Mouse (Mus musculus) c-Kit-positive CD71-positive TER-119-positive erythroid progenitor cells, embryonic 14.5 days (primary cell): ENCODE results near the gene Fyn.

ENCODE experiments used
- DNase-seq: peaks from one replicate; pipeline ENCODE4 v3.0.0-alpha.2; 2013; ENCODE audit warnings: low spot score

Gene Fyn

DNA sequence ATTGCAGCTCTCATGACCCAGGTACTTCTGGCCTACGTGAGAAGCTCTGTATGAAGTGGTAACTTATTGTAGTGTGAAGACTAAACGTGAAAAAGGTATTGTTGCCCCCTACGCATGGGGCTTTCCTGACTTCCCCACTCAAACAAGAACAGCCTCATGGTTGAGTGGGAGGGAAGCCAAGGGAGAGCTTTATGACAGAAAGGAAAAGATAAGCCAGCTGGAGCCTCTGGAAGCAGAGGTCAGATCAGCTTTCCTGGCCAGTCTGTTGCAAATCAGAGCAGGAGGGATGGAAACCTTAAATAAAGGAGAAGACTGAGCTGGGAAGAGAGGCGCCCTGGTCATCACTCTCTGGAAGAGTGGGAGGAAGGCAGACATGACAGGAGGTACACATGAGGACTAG, 200.3 kb downstream of the Fyn start:
- no peak for DNase-seq

DNA sequence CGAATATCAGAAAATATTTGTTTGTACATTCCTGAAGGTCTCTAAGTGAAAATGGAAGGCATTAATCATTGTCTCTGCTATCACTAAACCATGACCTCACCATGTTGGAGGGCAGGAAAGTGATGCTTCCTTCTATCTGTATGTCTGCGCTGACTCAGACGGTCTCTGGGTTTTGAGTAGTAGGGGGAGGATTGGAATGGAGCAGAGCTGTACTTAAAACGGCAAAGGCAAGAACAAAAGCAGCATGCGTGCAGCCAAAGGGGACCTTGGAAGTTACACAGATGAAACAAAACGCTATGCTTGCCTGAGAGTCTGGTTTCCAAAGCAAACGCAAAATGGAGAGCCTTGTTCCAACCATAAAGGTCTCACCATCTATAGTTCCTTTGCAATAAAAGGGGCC, 202.4 kb downstream of the Fyn start:
- no peak for DNase-seq

DNA sequence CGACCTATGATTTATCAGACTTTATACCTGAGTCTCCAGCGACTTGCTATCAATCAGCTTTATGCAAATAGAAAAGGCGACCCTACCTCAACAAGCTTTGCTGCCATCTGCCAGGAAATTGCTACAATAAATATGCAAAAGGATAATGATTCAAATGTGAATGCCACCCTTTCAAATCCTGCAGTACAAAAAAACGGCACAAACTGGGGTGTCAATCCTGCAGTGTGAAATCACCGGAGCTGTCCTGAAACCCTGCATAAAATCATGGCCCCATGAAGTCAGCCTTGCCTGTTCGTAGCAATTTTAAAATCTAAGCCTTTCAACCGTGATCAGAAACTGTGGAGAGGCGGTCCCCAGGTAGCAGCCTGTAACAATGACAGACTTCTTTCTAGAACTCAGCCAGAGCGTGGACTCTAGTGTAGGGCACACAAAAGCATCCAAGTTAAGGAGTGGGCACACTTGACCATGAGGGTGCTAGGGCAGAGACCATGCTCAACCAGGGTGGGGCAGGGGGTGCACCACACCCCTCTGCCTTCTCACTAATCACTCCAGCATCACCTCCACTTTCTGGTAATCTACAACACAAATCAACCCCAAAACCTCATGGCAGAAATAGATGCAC, 203.5 kb downstream of the Fyn start:
- DNase-seq = no peak

DNA sequence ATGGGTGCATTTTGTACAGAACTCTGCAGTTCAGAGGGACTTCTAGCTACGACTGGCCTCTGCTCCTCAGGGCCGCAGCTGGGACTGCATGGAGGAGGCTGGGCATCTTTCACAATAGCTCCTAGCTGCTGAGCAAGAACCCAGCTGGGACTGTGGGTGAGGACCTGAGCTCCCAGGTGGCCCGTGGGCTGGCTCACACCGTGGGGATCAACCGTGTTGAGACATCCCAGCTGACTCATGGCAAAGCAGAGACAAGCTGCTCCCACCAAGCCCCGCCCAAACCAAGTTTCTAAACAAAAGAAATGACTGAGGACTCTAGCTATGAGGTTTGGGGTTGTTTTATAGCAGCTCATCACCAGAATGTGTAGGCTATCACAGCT, 204.0 kb downstream of the Fyn start:
- DNase-seq = no peak

DNA sequence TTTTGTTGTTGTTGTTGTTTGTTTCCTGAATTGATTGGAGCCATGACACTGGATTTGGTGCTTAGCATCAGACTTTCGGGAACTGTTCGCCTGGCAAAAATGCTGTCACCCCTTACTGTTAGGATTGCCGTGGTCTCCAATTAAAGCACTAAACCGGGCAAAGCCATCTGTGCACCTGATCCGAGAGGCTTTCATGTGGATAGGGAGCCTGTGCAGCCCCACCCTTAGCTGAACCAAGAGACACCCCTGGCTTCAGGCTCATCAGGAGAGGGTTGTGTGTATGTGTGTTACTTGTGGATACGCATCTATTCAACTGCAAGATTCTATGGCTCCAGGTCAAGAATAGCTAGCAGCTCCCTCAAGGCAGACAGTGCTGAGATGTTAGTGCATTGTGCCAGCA, 207.8 kb downstream of the Fyn start:
- no peak for DNase-seq

DNA sequence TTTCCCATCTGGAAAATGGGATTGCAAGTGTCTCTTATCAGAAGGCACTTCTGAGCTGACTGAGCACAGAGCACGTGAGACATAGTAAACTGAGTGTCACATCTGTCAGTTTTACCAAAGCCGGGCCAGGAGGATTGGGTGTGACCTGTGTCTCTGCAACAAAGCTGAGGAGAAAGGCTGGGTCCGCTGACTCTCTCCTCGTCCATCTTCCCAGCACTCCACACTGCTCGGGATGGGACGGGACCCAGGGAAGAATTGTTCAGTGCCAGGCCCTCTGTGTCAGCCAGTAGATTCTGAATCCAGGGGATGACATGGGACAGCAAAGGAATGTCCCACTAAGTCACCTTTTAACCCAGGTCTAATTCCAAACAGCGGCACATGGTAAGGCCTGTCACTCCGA, 211.8 kb downstream of the Fyn start:
- DNase-seq = no peak

DNA sequence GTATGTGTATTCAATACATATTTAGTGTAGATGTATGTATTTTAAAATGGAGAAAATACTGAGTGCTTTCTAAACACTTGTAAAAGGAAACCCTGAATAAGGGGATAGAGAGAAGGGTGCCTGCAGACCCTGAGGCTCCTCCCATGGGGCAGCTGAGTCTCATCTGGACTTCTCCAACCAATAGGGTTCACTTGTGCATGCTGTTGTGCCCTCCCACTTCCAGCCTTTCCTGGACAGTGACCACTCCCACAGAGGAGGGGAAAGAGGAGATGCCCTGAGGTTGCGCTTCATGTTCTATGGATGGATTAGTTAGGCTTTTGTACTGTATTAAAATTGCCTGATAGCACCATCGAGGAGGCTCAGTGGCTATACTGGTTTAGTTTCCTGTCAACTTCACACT, 213.7 kb downstream of the Fyn start:
- DNase-seq = no peak

DNA sequence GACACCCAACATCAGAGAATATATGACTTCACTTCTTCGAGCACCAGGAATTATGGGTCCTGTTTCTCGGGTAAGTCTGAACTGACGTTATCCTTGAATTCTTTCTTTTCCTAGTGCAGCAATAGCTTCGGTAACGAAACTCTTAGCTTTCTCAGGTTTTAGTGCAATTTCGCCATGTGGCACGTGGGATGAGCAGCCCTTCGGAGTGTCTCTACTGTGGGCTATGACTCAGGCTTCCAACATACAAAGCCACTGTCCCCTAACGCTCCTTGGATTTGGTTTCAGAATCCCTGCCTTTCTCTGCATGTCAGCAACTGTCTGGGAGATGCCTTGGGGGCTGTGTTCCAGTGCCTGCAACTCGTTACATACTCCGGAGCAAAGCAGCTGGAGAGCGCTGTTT, 215.1 kb downstream of the Fyn start:
- no peak for DNase-seq

DNA sequence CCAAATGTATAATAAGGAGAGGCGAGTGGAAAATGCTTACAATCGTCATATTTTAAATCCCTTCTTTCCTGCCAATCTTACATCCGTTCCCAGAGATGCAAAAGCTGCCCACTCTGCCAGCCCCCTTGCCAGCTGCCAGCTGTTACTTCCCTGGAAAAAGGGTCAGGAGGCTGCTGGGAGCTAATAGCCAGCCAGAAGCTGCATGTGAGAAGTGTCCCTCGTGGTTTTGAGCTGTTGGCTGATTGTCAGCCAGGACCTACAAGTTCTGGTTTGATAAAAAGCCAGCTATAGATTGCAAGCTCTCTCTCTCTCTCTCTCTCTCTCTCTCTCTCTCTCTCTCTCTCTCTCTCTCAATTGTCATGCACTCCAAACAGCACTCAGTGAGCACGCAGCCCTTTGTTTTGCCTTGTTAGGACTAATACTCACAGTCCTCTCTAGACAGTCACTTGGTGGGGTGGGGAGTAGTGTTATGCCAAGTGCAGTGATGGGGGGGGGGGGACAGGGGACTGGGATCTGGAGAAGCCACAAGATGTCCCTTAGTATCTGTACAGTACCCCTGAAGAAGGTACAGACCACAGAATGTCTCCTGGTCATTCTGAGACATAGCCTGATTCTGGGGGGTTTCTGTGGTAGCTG, 218.8 kb downstream of the Fyn start:
- no peak for DNase-seq

DNA sequence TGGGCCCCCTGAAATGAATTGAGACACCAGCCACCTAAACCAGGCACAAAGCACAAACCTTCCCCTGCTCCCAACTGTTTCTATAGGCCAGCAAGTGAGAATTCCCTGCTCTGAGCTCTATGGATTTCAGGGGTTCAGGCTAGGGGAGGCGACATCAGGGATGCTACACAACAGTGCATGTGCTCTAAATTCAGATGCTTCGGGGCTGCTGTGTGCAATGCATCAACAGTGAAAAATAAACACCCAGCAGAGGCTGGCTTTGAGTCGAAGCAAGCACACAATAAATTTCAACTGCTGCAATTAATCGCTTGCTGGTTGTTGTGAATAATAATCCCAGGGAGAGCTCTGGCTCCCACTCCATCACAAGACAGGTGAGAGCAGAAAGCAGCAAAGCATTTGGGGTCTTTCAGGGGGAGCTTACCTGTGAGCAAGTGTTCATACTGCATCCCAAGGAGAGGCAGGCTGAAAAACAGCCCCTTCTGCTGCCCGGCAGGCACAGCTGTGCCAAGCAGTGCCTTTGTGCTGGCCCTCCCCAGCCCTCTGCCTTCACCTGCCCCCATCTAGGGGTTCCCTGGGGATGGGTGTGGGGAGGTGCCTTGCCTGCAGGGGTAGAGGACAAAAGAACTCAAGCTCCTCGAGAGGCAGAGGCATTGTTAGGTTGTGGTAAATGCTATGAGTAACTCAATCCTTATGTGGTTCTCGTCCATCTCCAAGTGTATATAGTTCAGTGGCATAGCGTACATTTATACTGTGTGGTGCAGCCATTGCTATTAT, 219.5 kb downstream of the Fyn start:
- DNase-seq = no peak

DNA sequence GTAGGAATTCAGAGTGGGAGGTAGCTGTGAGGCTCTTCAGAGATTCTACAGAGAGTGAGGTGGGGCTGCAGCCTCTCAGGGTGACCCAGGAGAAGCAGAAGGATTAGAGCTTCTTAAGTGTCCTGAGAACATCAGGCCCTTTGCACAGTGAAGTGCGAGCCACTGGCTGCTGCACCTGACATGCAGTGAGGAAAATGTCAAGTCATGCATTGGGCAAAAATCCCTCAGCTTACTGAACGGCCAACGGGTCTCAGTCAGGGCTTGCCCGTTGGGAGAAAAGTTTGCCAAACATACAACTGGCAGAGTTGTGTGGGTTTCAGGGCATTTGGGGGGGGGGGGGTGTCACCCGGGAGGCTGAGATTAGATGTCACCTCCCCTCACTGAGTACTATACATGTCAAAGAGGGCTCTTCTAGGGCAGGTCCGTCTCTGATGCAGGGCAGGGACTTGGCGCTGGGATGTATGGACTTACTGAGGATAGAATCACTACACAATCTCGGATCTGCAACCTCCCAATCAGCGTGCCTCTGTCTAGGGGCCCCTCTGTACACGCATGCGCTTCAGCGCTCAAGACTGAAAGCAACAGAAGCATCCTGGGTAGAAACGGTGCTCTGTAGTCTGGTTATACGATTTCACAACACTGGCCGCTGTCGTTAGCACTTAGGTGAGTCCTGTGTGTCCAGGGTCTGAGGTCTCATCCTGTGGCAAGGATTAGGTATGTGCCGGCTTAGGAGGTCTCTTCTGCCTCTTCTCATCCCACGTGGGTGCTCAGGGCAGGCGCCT, 221.3 kb downstream of the Fyn start:
- no peak for DNase-seq

DNA sequence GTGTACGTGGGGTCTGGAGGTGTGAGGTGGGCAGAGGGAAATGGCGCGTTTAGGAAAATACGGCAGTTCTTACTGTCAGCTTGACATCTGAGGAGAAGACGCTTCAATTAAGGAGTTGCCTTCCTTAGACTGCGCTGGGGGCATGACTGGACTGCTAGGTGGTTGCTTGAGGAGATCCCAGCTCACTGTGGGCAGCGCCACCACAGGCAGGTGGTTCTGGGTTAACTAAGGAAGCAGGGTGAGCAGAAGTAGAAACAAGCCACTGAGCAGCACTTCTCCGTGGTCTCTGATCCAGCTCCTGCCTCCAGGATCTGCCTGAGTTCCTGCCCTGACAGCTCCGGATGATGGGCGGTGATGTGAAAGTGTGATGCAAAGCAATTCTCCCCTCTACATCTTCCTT, 222.0 kb downstream of the Fyn start:
- DNase-seq = no peak

DNA sequence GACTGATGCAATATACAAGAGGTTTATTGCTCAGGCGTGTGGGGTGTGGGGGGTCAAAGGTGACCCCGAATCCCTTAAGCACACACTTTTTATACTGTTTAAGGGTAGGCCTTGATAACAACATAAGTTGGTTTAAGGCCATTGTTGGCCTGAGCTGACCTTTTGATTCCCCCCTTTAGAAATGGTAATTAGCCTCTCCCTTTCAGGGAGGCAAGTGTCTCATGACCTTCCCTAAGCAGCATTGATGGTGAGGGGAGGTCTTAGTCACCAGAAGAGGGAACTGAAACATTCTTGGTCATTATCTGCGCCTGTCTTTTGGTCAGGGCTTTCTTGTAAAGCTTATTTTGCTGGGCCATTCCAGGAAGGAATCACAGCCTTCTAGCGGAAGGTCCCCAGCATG, 223.8 kb downstream of the Fyn start:
- DNase-seq = no peak

DNA sequence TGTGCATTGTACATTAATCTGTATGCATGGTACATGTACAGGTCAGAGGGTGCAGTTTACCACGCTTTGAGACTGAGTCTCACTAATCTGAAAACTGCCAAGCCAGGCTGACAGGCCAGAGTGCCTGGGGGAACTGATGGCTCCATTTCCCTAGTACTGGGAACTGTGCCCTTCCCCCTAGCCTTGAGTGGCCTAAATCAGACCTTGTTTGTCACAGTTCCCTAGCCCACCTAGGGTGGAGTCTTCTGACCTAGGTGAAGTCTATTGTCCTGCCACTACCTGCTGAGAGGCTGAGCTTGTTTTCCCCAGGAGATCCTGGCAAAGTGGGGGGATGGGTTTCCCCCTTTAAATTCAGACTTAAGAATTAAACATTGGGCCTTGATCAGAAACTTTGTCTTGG, 226.1 kb downstream of the Fyn start:
- DNase-seq = no peak

DNA sequence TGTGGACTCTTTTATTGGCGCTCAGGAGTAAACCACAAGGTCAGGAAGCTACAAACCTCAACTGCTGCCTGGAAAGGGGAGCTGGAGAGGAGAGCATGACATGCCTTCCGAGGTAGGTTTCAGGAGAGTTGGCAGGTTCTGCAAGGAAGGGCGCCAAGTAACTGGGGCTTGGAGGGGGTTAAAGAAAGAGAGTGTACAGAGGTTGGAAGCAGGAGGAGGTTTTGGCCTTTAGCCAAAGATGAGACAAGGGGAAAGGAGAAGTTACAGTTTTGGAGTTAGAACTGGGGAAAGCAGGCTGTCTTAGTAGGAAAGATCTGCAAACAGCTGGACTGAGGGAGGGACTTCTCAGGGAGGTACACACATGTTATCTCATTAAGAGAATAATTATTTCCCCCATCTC, 227.2 kb downstream of the Fyn start:
- DNase-seq = no peak

DNA sequence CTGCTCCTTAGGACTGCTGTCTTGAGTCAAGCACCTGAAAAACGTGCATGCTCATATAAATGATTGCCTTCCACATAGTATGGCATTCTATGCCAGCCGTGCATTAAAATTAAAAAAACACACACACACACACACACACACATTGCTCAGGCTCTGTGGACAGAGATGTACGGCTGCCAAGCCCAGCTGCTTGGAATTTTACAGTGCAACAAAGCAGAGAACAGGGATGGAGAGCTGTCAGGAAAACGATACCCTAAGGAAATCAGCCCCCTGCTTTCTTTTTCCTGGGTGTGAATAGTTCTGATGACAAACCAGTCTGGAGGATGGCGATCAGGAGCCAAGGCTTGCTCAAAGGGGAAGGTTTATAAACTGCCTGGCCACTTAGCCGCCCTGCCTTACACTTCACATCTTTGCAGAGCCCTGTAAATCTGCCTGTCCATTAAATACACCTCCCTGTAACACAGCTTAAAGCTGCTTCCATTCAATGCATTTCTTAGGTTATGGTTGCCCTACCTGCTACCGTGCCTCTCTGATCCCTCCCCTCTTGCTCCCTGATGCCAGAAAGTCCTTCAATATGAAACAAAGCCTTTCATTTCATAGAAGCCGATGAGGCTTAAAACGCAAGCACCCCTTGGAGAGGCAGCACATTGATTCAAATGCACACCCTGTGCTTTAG, 228.6 kb downstream of the Fyn start:
- DNase-seq = no peak

DNA sequence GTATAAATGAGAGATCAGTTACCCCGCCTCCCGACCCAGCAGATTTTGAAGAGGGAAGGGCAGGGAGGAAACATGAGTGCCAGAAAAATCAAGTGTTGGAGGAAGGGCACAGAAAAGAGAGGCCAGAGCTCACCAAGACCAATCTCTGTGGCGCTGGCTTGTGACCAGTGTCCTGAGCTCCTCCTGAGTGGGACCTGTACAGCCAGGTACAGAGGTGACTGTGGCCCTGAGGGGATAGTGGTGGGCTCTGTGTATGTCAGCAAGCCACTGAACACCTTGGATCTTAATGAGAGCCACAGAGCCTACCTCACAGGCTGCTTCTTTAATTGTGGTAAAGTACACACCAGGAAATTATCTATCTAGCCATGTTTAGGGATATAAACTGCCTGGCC, 229.1 kb downstream of the Fyn start:
- DNase-seq = no peak

DNA sequence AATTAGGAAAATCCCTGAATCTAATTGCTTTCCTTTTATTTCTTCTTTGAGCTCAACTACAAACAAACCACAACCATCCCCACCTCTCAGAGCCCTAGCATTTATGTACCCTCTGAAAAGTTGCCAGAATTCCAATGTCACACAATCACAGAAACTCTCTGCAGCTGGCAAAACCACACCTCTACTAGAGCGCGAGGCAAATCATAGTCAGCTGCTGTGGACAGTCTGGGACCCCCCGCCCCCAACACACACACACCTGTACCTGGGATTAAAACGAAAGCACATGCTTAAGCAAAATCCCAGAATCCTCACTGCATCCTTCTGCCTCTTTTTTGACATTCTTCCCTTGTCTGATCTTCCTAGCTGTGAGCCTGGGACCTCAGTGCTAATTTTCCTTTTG, 230.9 kb downstream of the Fyn start:
- no peak for DNase-seq

DNA sequence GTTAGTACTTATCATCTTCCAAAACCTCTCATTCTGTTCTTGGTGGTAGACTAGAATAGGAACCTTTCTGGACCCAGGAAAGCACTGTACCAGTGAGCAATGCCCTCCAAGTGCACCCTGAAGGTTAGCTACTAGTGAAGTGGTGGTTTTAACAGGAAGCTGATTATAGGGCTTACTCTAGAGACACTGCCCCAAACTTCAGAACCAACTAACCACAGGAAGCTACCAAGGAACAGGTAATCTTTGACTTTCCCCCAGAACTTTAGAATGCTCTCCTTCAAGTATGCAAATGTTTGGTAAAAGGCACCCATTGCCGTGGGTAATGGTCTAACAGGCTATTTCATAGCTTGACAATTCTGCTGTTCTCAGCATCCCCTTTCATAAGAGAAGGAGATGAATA, 231.5 kb downstream of the Fyn start:
- DNase-seq = no peak

DNA sequence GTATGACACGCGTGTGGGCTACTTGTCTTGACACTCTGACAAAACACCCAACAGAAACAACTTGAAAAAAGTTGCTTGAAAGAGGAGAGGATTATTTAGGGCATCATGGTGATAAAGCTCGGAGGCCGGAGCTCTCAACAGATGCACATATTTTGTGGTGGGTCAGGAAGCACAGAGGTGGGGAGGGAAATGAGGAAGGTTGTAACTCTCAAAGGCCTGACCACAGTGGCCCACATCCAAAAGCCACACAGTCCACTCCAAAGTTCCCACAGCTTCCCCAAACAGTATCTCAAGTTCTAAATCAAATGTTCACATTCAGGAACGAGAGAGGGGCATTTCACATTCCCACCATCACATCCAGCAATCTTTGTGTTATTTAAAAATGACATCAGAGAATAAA, 232.4 kb downstream of the Fyn start:
- no peak for DNase-seq

DNA sequence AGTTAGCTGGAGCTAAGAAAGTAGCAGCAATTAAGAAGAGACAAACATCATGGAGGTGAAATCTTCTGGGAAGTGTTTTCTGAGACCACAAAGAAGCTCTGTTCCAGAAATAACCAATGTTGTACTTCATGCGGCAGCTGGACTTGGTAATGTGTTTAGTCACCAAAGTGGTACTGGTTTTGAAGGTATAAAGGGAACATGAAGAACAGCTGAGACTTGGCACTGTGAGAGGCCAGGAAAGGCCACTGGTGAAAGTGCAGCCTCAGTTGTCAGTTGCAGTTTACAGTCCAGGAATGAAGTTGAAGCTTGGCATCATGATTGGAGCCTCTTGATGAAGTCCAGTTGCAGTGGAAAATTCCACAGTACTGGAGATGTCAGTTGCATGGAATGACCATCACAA, 237.8 kb downstream of the Fyn start:
- no peak for DNase-seq

DNA sequence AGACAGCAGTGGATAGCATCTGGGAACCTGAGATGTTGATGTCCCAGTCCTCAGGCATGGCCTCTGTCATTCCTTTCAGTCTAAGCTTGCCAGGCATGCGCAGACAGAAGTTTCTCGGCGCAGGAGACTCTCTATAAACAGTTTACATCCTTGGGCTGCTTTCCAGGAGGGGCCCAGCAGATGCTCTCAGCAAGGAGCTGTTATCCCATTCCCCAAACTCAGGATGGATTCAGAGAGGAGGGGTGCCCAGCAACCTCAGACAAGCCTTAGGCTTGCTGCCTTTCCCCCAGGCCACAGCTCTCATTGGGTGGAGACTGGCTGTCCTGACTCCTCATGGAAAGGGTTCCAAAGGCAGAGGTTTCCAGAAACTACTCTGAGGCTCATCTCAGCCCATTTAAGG, 242.6 kb downstream of the Fyn start:
- DNase-seq = no peak
